Mouse (Mus musculus) large intestine, adult 2 months (tissue): ENCODE measurements around the gene Gramd1b. TPM values are rescaled to one million over a fixed set of nuclear protein-coding genes. Genes with fewer than 3 reads are reported as not detected.

Experiments
- DNase-seq: peaks from one replicate; pipeline ENCODE4 v3.0.0-alpha.2; 2012; ENCODE audit warnings: low read depth, low spot score
- WGBS: fragments of 180-500 bp; shearing (Covaris S2); methylation state at CpG from one replicate; pipeline ENCODE4 v1.1.7; 2018; 5-methylcytosine and 5-hydroxymethylcytosine counted together
- polyA plus RNA-seq: library from polyadenylated mRNA; depleted of rRNA; stranded (reverse); fragments of >200 nt; gene quantifications from 2 replicates; pipeline ENCODE4 v1.2.3, GENCODE M21; 2012

The Gramd1b gene
- polyA plus RNA-seq, 1 experiment: 26.9 TPM

GRCm38 (mm10) chr9:40348714-40349233 is 182.4 kb downstream of the Gramd1b start:
- 89% methylated on average over 8 of the region's 8 CpGs for WGBS
- DNase-seq: no peak

DNA sequence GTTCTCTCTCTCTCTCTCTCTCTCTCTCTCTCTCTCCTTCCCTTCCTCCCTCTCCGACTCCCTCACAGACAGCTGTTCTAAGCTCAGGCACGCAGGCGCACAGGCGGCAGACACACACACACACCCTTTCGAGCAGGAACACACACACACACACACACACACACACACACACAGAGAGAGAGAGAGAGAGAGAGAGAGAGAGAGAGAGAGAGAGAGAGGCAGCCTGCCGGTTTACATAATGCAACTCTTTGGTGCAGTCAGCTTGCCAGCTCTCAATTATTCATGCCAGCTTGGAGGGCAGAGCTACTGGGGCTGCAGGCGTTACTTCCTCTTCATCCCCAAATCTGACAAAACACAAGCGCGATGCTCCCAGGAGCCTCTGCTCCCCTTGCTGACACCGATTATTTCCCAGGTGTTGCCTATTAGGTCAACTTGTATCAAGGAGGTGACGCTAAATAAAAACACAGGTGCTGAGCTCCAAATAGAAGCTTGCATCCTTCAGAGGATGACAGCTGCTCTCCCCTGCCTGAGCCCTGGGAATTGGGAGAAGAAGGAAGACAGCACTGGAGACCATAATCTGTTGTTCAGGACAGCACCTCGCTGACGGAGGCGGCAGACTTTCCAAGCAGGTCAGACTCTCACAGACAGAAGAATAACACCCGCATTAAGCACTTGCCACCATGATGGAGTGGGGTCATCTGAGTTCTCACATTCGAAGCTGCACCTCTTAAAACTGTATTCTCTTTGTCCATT is 184.8 kb downstream of the Gramd1b start:
- WGBS: 20% methylated on average over 16 of the region's 16 CpGs
- DNase-seq: no peak

DNA sequence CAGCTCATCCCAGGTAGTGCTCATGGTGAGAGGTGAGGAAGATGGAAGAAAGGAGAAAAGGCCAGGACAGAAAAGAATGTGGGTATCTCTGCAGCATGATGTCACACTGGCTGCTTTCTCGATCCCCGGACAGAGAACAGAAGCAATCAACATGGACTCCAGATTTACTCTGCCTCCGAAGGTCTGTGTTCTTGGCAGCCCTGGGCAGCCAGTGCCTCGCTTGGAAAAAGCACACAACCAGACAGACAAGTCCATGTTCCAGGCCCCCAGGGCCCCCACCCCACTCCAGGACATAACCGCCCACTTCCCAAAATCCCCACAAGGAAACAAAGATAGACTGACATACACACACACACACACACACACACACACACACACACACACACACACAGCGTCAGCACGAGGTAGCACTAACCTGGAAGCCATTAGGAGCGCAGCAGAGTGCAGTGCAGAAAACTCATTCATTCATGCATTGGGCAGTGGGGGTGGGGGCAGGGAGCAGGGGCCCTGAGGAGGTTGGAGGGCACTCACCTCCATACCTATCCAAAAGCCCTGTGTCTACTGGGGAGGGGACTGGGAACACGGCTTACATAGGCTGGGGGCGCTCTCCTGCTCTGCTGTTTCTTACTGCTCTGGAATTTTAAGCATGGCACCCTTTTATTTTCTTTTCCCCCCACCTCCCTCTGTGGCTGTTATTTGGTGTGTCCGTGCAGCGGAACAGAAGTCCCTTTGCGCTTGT is 185.5 kb downstream of the Gramd1b start:
- 24% methylated on average over 13 of the region's 13 CpGs for WGBS
- DNase-seq: no peak

- 56% methylated on average over 10 of the region's 10 CpGs for WGBS
- no peak for DNase-seq
Observed at GRCm38 (mm10) chr9:40344801-40345492, 186.2 kb downstream of the Gramd1b start.

- no peak for DNase-seq
- WGBS: 81% methylated on average over 7 of the region's 7 CpGs
Observed at GRCm38 (mm10) chr9:40343828-40344227, 187.4 kb downstream of the Gramd1b start.

DNA sequence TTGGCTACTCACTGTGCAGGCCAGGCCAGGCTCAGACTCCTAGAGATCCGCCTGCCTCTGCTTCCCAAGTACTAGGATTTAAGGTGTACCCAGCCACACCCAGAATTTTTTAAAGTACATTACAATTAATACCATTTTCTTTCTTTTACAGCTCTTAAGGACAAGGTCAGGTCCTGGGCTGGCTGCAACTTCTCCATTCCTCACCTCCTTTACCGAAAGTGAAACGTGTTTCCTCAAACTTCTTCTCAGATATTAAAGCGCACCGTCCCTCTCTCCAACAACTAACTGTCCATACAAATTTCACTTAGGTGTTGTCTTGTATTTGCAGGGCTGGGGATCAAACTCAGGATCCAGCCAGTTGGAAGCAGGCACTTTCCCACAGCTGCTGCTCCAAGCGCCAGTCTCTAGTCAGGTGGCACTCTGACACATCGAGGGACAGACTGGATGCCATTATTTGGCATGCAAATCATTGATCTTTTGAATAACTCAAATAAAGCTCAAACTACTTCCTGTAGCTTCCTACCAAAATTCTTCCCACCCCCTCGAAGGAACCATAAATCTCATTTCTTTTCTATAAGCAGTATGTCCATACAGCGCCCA is 188.0 kb downstream of the Gramd1b start:
- WGBS: 83% methylated on average over 9 of the region's 9 CpGs
- DNase-seq: no peak

DNA sequence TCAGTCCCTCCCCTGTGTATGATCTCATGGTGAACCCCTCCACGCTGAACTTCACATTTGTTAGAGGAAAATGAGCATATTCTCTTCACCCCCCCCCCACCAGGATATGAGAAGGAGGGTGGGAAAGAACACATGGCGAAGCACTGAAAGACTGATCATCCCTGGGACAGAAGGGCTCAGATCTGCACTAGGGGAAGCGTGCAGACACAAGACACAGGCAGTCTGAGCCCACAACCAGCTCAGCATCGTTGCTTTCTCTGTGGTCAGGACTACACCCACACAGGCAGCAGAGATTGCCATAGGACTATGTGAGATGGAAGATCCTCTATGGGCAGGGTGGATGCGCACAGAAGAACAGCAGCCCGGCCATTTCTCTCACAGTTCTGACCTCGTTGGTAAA is 189.1 kb downstream of the Gramd1b start:
- WGBS: 85% methylated on average over 7 of the region's 7 CpGs
- DNase-seq: no peak

- WGBS: 71% methylated on average over 9 of the region's 9 CpGs
Observed at GRCm38 (mm10) chr9:40339578-40339977, 191.6 kb downstream of the Gramd1b start.

DNA sequence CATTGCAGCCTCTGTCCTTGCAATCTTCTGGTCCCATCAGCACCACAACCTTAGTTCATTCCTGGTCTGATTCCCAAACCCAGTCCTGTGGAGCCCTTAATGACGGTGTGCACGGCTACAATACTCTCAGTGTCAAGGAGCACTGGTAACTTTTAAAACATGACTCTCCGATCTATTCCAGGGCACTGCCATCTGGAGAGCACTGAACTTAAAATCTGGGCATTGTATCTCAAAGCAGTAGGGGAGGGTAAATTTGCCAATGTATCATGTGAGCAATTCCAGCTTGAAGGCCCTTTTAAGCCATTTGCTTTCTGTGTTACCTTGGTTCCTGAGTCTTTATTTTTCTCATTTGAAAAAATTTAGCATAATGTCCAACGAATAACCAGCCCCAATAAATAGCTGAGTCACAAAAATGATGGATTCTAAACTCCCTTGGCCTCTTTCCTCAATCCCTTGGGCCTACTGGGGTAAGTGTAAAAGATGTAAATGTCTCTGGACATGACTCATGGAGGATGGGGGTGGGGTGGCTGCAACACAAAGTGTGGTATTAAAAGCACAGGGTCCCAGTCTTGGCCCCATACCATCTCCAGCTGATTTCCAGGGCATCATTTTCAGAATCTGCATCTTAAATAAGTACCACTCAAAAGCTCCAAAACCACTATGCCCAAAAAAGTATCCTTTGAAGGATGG is 193.9 kb downstream of the Gramd1b start:
- DNase-seq: no peak
- 52% methylated on average over 4 of the region's 4 CpGs for WGBS

More at GRCm38 (mm10) chr9:40339578-40339977, 191.6 kb downstream of the Gramd1b start:
- DNase-seq: no peak

- no peak for DNase-seq
- 18% methylated on average over 5 of the region's 5 CpGs for WGBS
Observed at GRCm38 (mm10) chr9:40336701-40337100, 194.5 kb downstream of the Gramd1b start.

DNA sequence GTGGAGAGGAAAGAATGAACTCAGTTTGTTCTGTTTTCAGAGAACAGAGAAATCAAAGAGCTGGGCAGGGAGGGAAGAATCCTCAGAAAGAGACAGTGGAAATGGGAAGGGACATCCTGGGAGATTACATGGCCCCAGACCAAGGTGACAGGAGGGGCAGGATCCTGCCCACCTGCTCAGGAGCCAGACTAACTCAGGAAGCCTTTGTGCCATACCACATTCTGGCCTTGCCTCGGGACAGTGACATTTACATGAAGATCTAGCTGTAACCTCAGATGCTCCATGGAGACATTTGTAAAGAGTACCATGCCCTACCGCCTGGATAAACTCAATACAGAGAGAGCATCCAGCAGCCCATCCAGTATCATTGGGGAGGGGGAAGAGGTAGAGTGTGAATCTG is 196.6 kb downstream of the Gramd1b start:
- 86% methylated on average over 2 of the region's 2 CpGs for WGBS
- no peak for DNase-seq

DNA sequence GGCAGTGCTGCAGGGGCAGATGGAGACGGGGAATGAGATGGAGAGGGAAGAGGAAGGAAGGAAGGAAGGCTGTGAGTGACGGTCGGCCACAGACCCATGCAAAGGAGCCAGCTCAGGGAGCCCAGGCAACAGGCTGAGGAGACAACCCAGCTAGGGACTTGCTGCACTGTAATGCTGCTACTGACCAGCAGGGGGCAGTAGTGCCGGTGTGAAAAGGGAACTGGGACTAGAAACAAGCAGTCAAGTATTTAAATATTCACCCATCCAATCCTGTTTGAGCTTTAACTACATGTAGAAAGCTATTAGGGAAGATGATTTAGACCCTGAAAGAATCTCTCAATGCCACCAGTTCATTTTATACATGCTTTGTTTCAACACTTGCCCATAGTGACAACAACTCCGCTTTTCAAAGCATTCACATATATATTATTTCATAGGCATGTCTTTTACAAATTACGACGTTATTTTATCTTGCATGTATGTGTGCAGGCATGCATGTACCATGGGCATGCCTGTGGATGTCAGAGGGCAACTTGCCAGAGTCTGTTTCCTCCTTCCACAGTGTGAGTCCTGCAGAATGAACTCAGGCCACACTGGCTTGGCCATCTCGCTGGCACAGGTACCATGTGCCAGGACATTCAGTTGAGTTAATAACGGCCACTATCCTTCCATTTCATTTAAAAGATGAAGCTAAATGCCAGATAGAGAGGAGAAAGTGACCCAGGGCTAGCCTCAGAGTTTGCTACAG is 197.4 kb downstream of the Gramd1b start:
- 52% methylated on average over 9 of the region's 9 CpGs for WGBS
- DNase-seq: no peak

GRCm38 (mm10) chr9:40332731-40333648 is 198.2 kb downstream of the Gramd1b start:
- WGBS: 62% methylated on average over 31 of the region's 31 CpGs
- no peak for DNase-seq

GRCm38 (mm10) chr9:40332326-40332725 is 198.9 kb downstream of the Gramd1b start:
- DNase-seq: no peak
- WGBS: 61% methylated on average over 4 of the region's 4 CpGs

DNA sequence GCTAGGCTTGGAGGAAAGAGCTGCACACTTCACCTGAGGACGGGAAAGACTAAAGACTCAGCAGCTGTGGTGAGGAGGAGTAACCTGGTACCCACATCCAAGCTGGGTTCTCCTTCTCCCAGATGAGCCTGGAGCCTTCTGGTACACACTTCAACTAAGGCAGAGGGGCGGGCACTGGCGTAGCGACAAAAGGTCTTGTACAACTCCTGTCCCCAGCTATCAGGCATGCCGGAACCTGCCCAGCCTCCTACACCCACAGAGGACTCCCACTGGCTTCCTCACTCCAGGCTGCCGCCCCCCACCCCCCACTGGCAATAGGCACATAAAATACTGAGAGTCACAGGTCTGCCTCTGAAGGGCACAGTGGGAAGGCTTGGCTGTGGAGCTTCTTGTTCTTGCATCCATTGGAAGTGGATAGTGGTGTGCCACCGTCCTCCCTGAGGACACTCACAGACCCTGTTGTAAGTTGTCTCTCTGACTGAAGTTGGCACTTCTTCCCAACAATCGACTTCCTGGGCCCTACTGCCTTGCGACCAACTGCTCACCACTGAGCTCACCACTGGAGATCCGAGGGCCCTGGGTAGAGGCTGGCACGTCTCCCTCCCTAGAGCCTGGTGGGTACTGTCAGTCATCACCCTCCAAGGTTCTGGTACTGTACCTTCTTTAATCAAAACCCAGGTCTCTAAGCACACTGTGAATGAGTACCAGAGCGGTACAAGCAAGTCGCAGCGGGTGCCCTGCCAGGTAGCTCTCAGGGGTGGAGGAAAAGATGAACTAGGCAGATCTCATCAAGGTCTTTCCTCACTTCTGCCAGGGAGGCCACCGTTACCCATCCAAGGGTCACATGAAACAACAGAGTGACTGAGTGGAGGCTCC is 199.5 kb downstream of the Gramd1b start:
- WGBS: 85% methylated on average over 15 of the region's 15 CpGs
- no peak for DNase-seq

DNA sequence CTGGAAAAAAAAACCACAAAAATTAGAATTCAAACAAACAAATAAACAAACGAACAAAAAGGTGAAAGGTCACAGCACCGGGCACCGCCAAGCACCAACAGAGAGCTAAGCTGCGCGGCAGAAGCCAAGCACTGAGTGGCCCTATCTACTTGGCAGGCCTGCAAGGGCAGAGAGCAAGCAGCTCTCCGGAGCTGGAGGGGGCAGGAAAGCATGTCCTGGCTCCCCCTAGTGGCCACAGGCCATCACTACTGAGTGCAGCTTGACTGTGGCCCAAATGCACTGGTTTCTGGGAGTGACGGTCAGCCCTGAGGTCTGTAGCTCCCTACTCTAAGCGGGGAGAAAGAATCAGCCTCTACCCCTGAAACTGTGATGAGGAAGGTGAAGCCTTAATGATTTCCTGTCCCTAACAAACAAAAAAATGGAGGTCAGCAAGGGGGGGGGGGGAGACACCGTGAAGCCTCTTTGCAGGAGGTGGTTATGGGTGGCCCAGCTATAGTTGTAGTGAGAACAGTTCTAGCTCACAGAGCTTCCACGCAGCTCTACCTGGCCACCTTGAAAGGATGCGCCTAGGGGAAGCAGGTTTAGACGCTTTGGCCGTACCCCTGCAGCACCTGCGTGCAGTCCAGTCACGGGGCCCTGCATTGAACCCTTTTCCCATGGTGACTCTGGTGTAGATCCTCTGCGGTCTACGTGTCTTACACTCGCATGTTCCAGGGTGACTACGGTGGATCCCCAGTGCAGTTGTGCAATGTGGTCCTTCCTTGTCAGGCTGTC is 200.4 kb downstream of the Gramd1b start:
- DNase-seq: no peak
- WGBS: 56% methylated on average over 19 of the region's 19 CpGs
